Mouse (Mus musculus) c-Kit-positive CD71-positive TER-119-positive erythroid progenitor cells, embryonic 14.5 days (primary cell): ENCODE data around the gene Kcne2.

Source experiments
- DNase-seq: peaks from one replicate; pipeline ENCODE4 v3.0.0-alpha.2; 2013; ENCODE audit warnings: low spot score

Gene Kcne2

GRCm38 (mm10) chr16:92313953-92314741 lies 22.0 kb downstream of the Kcne2 start:
- DNase-seq: peak; percentile 29

- no peak for DNase-seq
Observed at GRCm38 (mm10) chr16:92316049-92316738, 24.0 kb downstream of the Kcne2 start.

GRCm38 (mm10) chr16:92319353-92320109 lies 27.3 kb downstream of the Kcne2 start:
- peak; percentile 44 for DNase-seq

DNA sequence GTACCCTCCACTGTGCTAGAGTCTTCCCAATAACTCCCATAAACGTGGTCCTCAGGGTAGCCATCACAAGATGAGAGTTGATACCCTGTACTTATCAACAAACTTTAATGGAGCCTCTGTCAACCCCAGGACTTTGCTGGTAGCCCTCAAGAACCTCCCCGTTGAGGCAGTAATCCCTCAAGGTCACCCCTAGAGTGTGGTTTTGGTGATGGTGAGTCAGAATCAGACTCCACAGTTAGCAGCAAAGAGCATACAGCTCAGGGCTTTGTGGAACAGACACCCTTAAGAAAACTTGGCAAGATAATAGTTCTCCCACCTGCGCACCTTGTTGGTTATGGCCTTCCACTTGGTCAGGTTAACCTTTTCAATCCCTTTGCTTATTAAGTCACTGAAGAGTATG lies 28.2 kb downstream of the Kcne2 start:
- no peak for DNase-seq

GRCm38 (mm10) chr16:92321341-92321740 lies 29.2 kb downstream of the Kcne2 start, which contains the start of gene Fam243:
Gene Fam243 (minus strand): TSS chr16:92321441.
- no peak for DNase-seq

- DNase-seq: no peak
Observed at GRCm38 (mm10) chr16:92324309-92325061, 32.3 kb downstream of the Kcne2 start.

DNA sequence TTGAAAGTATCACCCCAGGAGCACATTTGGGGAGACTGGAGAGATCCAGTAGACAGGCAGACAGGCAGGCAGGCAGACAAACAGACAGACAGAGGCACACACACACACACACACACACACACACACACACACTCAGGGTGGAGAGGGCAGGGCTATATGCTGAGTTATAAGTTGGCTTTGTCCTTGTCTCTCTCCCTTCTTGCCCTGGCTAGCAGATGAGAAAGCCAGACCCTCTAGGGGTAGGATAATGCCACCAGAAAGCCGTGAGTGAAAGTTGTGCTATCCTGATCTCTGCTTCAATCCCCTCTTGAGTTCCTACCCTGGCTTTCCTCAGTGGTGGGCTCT lies 32.8 kb downstream of the Kcne2 start:
- no peak for DNase-seq

DNA sequence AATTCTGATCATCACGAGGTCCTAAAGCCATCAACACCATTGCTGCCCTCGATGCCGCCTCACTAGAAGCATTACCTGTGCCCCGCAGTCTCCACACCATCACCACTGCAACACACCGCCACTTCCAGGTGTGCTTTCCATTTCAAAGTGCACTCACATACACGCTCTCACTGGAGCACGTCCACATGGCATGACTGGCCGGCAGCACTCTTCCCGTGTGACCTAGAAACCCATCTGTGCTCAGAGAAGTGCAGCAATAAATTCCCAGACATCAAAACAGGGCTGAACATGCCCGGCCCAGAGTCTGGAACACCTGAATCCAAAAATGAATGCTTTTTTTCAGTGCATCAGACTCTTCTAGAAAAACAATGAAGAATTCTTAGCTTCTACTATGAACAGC lies 35.7 kb downstream of the Kcne2 start:
- DNase-seq: no peak

DNA sequence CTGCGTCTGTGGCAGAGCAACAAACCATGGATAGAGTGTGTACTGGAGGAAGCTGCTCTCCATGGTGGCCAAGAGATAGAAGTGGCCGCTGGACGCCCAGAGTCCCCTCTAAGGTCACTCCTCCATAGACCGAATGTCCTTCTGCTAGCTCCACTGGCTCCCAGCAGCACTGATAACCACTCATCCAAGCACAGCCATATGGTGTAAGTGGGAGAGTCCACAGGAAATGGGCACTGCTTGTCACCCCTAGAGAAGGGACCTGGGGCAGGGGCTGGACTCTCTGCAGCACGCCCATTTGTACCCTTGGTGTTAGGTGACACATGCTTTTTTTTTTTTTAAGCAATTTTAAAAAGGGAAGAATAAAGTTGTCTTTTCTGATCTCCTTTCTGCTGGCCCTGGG lies 38.8 kb downstream of the Kcne2 start:
- no peak for DNase-seq

DNA sequence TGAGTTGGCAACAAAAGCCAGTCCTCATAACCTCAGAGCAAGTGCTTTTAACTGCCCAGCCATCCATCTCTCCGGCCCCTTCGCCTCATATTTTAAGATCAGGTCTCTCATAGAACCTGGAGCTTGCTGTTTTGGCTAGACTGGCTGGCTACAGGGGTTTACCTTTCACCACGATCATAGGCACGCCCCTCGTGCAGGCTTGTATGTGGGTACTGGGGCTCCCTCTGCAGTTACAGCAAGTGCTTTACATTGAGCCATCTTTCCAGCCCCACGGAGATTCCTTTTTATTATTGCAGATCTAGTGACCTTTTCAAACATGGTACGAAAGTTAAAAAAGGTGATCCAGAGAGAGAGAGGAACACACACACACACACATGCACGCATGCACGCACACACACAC lies 42.4 kb downstream of the Kcne2 start:
- no peak for DNase-seq

DNA sequence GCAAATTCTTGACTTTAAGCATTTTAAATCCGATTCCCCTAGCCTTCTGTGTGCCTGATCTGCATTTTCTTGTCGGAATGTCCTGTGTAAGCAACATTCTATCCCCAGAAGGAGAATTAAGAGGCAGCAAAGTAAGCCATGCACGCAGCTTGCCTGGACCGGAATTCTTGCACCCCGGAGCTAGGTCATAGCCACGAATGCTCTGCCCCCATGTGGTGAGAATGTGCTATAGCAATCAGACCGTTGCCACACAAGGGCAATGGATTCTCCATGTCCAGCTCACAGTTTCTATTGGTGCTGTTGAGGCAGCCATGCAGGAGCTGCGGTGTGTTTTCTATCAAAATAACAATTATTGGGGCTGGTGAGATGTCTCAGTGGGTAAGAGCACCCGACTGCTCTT lies 44.1 kb downstream of the Kcne2 start:
- peak; percentile 62 for DNase-seq

DNA sequence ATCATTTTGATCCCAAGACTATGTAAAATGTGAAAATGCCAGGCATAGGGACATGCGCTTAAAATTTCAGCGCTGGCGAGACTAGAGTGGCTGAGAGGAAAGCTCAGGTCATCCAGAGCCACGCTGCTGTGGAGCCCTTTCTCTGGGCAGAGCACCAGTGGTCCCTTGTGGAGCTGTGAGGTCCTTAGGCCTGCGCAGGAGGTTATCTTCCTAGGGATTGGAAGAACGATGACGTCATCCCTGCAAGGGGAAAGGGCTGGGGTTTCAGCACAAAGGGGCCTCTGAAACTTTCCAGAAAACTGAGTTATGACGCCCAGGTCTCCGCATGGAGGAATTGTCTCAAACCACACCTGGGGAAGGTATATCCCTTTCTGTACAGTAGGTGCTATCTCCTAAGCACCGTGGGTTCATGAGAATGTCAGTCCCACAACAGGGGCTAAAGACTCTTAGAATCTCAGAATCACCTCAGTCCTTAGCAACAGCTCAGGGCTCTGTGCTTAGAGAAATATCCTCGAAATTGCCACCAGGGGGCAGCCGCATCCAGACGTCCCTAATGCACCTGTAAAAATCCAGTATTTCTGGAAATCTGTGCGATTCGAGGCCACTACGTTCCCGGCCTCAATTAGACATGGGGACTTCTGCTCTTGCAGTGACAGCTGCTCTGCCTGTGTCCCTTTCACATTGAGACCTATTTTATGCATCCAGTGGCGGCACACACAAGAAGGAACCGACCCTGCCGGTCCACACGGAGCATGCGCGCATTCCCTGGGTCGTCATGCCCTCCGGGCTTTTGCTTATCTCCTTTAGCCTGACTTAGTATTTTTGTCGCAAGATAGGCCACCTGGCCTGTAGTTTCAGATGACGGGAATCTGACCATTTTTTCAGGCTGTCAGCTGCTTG lies 48.7 kb downstream of the Kcne2 start:
- DNase-seq: peak; percentile 77

GRCm38 (mm10) chr16:92345177-92345576 lies 53.0 kb downstream of the Kcne2 start:
- DNase-seq: peak; percentile 16

GRCm38 (mm10) chr16:92346297-92346916 lies 54.2 kb downstream of the Kcne2 start:
- DNase-seq: no peak
